Mouse (Mus musculus) testis, adult 2 months (tissue): ENCODE data around the gene 1700067P10Rik. TPM values are rescaled to one million over a fixed set of nuclear protein-coding genes. Genes with fewer than 3 reads are reported as not detected.
A peak's percentile ranks its signal among the peaks of the same experiment; 100 is the strongest.

Experiments
- H3K27ac ChIP-seq: fragments of 200-500 bp; 2 replicates; pipeline ENCODE4 v1.5.1; 2012; ENCODE audit warnings: low read depth, low read length; ENCODE audit not compliant: control insufficient read depth, insufficient read depth
- H3K27me3 ChIP-seq: fragments of 200-500 bp; 2 replicates; pipeline ENCODE4 v1.6.1; 2012; ENCODE audit warnings: mild to moderate bottlenecking, low read length, moderate library complexity; ENCODE audit not compliant: control insufficient read depth, insufficient read depth
- H3K36me3 ChIP-seq: fragments of 200-500 bp; 2 replicates; pipeline ENCODE4 v1.6.1; 2012; ENCODE audit warnings: mild to moderate bottlenecking, low read length; ENCODE audit not compliant: control insufficient read depth, insufficient read depth
- H3K4me1 ChIP-seq: fragments of 200-500 bp; 2 replicates; pipeline ENCODE4 v1.6.1; 2012; ENCODE audit warnings: low read length; ENCODE audit not compliant: control insufficient read depth, insufficient read depth
- H3K4me3 ChIP-seq: fragments of 200-500 bp; 2 replicates; pipeline ENCODE4 v1.5.1; 2012; ENCODE audit warnings: low read depth, mild to moderate bottlenecking, low read length, moderate library complexity, mixed read lengths; ENCODE audit not compliant: control insufficient read depth
- CTCF ChIP-seq: fragments of 200-500 bp; IDR thresholded peaks from 2 replicates; pipeline ENCODE4 v1.5.1; 2012; ENCODE audit warnings: low read depth, mild to moderate bottlenecking, inconsistent platforms, low read length, moderate library complexity; ENCODE audit not compliant: control insufficient read depth, insufficient read depth, insufficient replicate concordance
- POLR2A ChIP-seq: fragments of 200-500 bp; IDR thresholded peaks from 2 replicates; pipeline ENCODE4 v1.6.1; 2012; ENCODE audit warnings: low read depth, mild to moderate bottlenecking, inconsistent platforms, low read length, moderate library complexity; ENCODE audit not compliant: control insufficient read depth
- polyA plus RNA-seq: library from polyadenylated mRNA; depleted of rRNA; stranded (reverse); fragments of >200 nt; gene quantifications from 2 replicates; pipeline ENCODE4 v1.2.3, GENCODE M21; 2012; rRNA removed

Gene 1700067P10Rik
- polyA plus RNA-seq, 1 experiment: 159 TPM

DNA sequence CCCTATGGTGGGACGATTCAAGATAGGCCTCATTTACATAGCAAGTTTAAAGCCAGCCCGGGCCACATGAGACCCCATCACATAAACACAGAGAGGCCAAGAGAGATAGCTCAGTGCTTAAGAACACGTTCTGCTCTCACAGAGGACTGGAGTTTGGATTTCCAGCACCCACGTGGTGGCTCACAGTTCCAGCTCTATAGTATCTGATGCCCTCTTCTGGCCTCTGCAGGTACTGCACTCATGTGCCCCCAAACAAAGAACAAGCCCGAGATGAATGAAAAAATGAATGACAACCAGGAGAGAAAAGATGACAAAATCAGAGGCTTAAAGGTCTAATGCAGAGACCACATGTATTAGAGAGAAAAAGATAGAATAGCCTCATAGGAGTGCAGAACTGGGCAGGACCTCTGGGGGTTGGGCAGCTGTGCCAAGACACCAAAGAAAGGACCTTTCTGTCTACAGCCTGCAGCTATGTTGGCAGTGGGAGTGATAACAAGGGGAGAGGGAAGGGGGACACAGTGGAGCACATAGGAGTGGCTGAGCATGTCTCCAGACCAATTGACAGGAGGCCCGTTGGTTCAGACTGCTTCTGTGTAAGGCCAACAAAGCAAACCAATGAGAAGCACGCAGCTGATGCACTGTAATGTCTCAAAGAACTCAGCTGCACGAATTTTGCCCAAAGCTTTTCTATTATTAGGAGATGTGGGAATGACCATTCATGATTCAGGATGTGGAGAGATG, 21.6 kb downstream of the 1700067P10Rik start:
- H3K27ac ChIP-seq: no peak overlapping the region

DNA sequence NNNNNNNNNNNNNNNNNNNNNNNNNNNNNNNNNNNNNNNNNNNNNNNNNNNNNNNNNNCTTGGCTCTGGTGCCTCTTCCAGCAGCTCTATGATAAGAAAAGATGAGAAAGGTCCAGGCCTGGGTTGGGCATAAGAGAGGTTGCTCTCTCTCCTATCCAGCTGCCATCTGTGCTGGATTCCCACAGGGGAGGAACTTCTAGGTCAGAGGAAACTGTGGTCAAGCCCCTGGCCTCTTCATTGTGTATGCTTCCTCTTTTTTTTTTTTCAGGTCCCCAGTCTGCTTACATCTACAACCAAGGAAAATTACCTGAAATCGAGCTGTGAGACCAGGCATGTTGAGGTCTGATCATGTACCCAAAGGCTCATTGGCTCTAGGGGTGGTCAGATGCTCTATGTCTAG, 29.5 kb downstream of the 1700067P10Rik start:
- TF ChIP-seq CTCF (no peak), POLR2A (no peak)
- Histone ChIP-seq H3K27me3 (no peaks in the 10 kb centered on the region), H3K36me3 (no peaks in the 10 kb centered on the region), H3K4me1 (peaks cover 6% of the 10 kb centered on the region), H3K27ac (no peak overlapping the region), H3K4me3 (no peak overlapping the region)

More for the DNA sequence above, 21.6 kb downstream of the 1700067P10Rik start:
- Histone ChIP-seq H3K4me3 (no peak overlapping the region), H3K36me3 (no peaks in the 10 kb centered on the region), H3K27me3 (no peaks in the 10 kb centered on the region), H3K4me1 (no peaks in the 10 kb centered on the region)
- TF ChIP-seq POLR2A: no peak
- peak; percentile 64; the same call in 1 of the 2 replicates for TF ChIP-seq CTCF

DNA sequence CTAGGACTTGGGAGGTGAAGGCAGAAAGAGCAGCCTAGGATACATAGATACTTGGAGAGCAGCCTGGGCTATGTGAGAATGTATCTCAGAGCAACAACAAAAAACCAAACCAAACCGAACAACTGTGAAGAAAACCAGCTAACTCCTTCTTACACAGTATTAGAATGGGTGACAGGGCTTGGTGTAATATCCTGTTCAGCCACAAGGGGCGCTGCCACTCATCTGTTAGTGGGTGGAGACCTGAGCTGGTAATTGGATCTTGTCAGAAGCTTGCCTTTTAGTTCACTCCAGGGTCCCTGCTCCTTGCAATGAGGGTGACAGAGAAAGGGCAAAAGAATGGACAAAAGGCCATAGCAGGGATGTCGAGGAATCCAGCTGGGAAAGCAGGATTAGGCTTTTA, 30.5 kb downstream of the 1700067P10Rik start:
- H3K4me1 ChIP-seq: peaks cover 6% of the 10 kb centered on the region
- no peak overlapping the region for H3K27ac ChIP-seq
- no peaks in the 10 kb centered on the region for H3K27me3 ChIP-seq
- no peak overlapping the region for H3K4me3 ChIP-seq
- TF ChIP-seq CTCF: peak; percentile 83; the same call in 1 of the 2 replicates
- no peak for TF ChIP-seq POLR2A
- H3K36me3 ChIP-seq: no peaks in the 10 kb centered on the region

DNA sequence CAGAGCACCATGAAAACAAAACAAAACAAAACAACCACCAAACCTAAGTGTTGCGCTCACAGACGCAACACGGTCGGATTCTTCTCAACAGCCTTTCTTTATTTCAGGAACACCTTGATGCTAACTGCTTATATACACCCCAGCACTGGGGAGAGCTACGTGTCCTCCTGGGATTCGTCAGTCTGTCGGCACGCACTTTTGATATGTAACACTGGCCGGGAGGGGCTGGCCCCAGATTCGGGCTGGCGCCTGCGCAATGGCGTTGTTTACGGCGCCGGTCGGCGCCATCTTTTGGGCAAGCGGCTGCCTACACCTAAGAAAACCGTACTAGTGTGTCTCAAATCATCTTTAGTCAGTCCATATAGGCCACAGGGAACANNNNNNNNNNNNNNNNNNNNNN, 31.3 kb downstream of the 1700067P10Rik start:
- TF ChIP-seq CTCF (no peak), POLR2A (no peak)
- Histone ChIP-seq H3K4me1 (peaks cover 6% of the 10 kb centered on the region), H3K36me3 (no peaks in the 10 kb centered on the region), H3K4me3 (peak overlapping the region; percentile 39), H3K27me3 (no peaks in the 10 kb centered on the region), H3K27ac (peak overlapping the region; percentile 51; the same call in 1 of the 2 replicates)

DNA sequence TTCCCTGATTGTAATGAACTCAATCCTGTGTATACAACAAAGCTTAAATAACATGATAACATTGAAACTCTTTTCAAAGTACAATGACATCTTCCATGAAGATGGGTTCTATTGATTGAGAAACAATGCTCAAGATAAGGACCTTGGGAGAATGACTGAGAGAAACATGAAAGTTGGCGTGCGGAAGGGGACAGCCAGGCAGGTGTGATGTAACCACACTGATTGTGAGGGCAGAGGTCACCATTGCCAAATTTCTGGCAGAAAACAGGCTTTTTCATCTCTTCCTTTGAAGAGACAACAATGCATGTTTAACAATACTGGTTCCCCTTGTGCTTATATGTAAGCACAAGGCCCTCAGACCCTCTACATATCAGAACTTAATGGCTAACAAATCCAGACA, 43.7 kb downstream of the 1700067P10Rik start:
- H3K27me3 ChIP-seq: no peaks in the 10 kb centered on the region
- H3K36me3 ChIP-seq: no peaks in the 10 kb centered on the region
- H3K4me1 ChIP-seq: no peaks in the 10 kb centered on the region
- TF ChIP-seq POLR2A (no peak), CTCF (no peak)
- H3K4me3 ChIP-seq: no peak overlapping the region
- H3K27ac ChIP-seq: no peak overlapping the region

Other genes with a start within 250 kb of the 1700067P10Rik start
- gene Foxp4, start 164.7 kb upstream of the 1700067P10Rik start, polyA plus RNA-seq: 7.6 and 7.8 TPM in 2 replicates
- gene 1700122O11Rik, start 51.0 kb upstream of the 1700067P10Rik start, polyA plus RNA-seq: 19.1 and 19.7 TPM in 2 replicates
- gene 9830107B12Rik, start 56.9 kb downstream of the 1700067P10Rik start, polyA plus RNA-seq: not detected in 2 replicates
- gene A530064D06Rik, start 78.0 kb downstream of the 1700067P10Rik start, polyA plus RNA-seq: 0.05 and 0.07 TPM in 2 replicates
- gene Trem1, start 143.4 kb downstream of the 1700067P10Rik start, polyA plus RNA-seq: 2.1 and 2.6 TPM in 2 replicates
- gene Trem3, start 158.5 kb downstream of the 1700067P10Rik start, polyA plus RNA-seq: not detected in 2 replicates
- gene Treml4, start 175.0 kb downstream of the 1700067P10Rik start, polyA plus RNA-seq: 0.16 TPM in 1 of 2 replicates, not detected in the other
- not detected in 2 replicates for gene Treml2, start 210.2 kb downstream of the 1700067P10Rik start, polyA plus RNA-seq
- gene B430306N03Rik, start 226.8 kb downstream of the 1700067P10Rik start, polyA plus RNA-seq: 7.8 and 9.8 TPM in 2 replicates